Mouse (Mus musculus) c-Kit-positive CD71-positive TER-119-positive erythroid progenitor cells, embryonic 14.5 days (primary cell): Measurements from ENCODE around the gene Pomt2.

ENCODE experiments used
- DNase-seq: peaks from one replicate; pipeline ENCODE4 v3.0.0-alpha.2; 2013; ENCODE audit warnings: low spot score

Gene Pomt2

DNA sequence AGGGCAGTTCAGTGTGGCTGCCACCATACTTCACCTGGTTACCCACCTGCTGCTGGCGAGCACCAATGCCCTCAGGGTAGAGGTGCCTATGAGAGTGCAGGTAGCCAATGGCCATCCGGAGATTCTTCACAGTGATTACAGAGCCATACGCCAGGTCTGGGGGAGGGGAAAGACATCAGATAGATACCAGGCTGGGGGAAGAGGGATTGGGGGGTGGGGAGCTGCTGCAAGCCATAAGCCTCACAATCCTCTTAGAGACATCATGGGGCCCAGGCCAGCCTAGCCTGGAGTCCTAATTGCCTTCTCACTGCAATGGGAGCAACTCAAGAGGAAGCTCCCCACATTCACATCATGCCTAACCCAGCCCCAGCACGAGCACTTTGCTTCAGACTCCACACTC is 20.5 kb downstream of the Pomt2 start:
- DNase-seq = no peak

DNA sequence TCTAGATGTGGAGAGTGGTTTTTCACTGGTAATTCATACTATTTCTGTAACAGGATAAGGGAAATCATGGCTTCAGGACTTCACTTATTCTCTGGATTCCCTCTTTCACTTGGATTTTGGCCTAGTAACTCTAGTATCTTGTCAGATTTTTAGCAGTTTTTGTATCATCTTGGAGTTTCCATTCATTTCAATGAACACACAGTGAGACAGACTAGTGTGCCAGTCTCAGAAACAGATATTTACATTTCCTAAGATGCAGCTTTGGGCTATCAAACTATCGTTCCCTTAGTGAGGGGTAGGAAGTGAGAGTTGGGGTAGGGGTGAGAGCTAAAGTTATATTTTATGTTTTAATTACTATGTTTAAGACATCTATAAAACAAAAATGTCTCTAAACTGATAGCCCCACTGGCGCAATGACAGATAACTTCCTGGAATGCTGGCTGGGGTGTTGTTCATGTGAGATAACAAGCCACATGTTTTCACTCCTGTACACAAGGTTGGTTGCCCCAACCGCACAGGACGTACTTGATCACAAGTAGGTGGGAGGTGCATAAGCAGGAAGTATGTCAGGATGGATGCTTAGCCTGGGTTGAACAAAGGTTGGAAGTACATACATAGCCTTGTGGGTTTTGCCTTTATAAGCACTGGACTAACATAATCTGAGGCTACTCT is 25.7 kb downstream of the Pomt2 start:
- peak; percentile 58 for DNase-seq

DNA sequence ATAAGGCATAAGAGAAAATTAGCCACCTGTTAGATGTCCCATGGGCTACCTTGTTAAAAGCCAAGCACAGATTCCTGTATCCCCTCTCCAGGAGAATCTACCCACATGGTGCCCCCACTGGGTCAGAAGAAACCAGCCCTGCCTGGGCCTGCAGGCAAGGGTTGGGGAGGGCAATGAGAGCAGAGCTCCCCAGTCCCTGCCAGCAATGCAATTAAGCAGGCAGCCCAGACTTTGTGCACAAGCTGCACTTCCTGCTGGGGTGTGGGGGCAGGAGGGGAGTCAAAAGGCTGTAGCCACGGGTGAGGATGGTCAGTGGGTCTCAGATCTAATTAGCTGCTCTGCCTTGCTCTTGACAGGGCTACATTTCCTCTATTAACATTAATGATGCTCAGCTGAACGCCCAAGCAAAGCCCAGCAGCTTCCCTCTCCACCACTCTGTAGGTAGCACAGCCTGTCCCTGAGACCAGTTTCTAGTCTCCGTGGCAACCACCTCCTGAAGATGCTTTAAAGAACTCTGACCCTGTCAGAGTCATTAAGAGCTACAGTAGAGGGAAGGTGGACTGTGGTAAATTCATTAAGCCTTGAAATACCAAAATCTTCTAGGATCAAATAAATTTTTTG is 40.3 kb downstream of the Pomt2 start:
- no peak for DNase-seq

DNA sequence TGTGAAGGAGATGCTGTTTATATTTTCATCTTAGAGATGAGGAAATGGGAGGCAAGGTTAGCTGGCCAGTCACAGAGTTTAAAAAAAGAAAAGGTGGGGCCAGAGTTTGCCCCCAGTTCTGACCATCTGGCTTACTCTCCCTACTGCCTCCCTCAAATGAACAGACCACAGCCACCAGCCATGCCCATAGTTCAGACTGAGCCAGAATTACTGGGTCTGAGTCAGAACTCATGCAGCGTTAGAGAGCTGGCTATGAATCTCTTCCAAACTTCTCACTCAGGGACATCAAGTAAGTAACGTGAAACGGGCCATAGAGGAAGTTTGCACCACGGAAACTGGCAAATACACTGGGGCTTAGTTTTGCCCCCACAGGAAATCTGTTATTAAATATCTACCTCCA is 43.0 kb downstream of the Pomt2 start:
- no peak for DNase-seq

DNA sequence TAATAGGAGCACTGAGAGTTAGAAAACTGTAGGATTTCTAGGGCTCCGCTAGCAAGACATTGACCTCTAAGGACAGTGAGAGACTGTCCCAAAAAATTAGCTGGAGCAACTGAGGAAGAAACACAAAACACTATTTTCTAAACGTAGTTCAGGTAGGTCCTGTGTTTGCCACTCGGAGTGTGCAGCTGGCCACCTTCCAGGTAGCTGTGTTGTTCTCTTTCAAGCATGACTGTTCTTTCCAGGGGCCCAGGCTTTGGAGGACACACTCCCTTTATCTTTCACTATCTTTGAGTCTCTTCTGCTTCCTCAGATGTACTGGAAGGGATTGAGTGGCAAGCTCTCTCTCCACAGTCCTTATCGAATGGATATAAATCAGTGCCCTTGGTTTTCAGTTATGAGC is 44.3 kb downstream of the Pomt2 start:
- no peak for DNase-seq

DNA sequence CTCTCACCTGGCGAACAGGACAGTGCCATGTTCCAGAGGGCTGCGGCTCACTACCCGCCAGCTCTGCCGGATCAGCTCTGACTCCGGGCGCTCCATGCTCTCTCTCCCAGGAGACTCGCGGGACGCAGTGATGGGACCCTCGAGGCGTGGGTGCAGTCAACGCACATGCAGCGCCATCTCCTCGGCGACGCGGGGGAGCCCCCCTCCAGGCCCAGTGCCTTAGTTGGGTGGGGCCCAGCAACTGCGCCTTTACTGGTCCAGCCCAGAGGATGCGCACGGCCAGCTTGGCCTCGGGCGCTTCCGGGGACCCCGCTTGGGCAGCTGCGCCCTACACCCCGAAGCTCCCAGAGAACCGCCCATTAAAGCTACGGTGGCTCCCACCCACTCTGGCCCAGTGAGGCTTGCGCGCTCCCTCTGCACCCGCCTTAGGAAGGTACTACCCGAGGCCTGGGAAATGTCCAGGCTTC is 45.6 kb downstream of the Pomt2 start, which contains the start of gene Ngb:
Gene Ngb (minus strand): TSS at position 375 of the 467 bp plus-strand sequence.
- no peak for DNase-seq

DNA sequence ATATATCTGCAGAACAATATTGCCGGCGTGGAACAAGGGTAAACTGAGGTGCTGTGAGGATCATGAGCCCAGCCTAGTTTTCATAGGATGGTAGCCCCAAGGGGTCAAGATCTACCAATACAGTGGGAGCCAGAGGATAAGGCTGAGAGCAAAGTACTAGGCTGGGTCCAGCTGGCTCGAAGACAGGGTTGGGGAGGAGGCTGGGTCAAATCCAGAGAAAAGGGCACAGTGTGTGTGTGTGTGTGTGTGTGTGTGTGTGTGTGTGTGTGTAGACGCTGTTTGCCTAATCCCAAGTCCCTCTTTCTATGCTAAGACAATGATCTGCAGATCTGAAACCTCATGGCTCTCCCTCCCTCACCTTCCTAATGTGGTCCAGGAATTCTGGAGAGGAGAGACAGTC is 47.4 kb downstream of the Pomt2 start:
- DNase-seq = no peak

DNA sequence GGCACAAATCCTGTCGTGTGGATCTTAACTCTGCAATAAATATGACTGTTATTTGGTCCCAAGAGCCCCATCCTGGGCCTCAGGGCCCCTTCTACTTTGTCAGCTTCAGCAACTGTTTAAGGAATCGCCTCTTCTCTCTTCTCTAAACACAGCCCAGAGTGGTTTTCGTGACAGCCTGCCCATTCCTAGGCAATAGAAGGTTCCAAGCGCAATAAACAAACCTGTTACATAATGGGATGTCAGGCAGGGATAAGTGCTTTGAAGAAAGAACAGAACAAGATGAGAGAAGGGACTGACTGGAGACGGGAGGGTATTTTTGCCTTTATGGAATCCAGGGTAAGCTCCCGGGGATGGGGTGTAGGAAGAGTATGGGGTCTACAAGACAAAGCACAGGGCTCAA is 54.1 kb downstream of the Pomt2 start:
- no peak for DNase-seq

DNA sequence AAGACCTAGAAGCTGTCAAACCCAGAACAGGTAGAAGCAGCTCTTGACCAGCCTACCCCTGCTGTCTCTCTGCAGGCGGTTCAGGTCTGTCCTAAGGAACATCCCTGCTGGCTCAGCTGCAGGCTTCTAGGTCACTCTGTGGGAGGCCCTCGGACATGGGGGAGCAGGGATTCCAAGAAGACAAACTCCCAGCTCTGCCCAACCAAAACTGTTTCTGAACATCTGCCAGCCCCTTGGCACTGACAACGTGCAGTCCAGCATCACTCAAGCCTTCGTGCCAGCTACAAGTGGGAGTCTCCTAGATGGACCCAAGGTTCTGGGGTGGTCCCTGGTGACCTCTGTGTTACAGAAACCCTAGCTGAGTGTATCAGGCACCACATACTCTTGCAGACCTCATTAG is 54.5 kb downstream of the Pomt2 start:
- DNase-seq = no peak

DNA sequence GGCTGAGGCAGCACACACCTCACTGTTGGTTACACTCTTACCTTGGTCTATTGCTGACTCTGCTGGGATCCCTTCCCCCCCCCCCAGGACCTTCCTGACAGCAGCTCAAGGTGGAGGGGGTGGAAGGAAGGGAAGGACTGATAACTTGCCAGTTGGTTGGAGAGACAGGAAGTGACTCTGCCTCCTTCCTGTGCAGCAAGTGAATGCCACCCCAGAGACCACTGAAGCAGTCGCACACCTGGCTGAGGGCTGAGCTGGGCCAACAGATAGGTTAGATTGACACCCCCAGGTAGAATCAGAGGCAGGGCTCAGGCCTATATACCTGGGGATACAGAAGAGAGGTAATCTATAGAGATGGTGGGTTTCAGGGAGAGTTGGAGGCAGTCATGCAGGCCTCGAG is 55.9 kb downstream of the Pomt2 start:
- no peak for DNase-seq

DNA sequence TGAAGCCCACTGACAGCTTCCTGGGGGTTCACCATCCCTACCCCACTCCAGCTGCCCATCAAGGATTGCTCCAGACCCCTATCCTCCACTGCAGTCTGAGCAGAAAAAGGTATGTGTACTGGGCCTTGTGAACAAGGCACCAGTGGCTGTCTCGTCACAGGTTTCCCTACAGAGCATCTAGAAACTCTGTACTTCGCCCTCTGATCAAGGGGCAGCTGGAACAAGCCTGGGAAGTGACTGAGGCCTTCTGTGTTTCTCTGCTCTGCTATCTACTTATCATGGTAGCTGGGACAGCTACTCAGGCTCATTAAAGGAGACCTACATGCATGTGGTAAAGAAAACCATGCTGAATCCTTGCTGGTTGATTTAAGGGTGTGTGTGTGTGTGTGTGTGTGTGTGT is 58.1 kb downstream of the Pomt2 start:
- DNase-seq = no peak

DNA sequence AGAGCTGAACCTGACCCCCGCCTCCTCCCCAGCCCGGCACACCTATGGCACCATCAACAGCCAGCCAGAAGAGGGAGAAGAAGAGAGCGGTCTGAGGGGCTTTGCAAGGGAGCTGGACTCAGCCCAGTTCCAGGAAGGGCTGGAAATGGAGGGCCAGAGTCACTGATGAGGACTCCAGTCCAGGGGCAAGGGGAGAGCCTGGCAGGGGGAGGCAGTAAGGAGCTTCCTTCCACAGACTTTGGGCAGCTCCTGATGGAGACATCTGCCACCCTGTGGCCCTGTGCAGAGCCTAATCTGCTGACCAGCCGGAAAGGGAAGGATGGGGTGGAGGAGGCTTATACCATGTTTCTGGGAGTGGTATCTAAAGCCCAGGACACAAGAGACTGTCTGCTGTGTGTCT is 58.5 kb downstream of the Pomt2 start:
- DNase-seq = no peak

DNA sequence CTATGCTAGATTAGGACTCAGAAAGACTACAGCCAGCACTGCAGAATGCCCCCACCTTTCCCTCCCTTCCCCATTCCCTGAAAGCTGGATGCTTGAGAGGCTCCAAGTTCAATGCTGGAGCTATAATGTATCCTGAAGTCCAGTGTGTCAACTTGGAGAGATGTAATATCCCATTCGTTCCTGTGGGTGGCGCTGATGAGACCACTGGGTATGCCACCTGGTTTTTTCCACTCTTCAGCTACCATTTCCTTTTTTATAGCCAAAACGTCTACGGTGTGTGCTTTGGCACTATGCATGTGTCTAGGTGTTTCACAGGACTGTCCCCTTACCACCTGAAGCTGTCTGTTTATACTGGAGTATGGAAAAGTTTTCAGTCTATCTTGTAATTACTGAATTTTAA is 59.4 kb downstream of the Pomt2 start:
- peak; percentile 15 for DNase-seq

DNA sequence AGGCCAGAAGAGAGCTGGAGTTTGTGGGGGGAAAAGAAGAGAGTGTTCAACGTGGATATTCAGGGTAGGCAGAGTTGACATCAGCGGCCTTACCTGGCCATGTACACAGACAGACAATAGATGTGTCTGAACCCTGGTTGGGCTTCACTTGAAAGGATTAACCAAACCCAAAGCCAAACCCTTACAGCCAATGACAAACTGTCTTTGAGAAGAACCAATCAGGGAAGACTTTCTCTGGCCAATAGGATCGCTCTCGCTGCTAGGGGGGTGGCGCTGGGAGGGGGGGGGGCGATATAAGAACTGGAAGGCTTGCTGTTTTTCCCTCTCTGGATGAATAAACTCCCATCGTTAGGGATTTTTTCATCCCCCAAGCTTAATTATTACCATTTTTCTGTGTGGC is 60.5 kb downstream of the Pomt2 start:
- no peak for DNase-seq

DNA sequence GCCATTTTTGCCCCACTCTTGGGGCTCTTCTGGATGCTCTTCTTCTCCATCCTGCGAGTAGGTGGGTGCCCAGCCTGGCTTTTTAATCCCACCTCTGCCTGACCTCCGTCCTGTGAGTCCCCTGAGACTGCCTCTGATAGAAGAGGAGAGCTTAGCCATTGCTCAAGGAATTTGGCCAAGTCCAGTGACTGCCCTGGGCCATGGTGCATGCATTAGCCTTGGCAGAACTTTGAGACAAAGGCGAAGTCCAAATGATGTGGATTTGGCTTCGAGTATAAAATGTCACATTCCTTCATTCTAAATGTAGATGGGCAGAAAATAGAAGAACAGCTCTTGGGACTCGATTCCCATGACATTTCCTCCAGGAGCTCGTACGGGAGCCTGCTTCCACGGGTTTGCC is 65.0 kb downstream of the Pomt2 start:
- no peak for DNase-seq

DNA sequence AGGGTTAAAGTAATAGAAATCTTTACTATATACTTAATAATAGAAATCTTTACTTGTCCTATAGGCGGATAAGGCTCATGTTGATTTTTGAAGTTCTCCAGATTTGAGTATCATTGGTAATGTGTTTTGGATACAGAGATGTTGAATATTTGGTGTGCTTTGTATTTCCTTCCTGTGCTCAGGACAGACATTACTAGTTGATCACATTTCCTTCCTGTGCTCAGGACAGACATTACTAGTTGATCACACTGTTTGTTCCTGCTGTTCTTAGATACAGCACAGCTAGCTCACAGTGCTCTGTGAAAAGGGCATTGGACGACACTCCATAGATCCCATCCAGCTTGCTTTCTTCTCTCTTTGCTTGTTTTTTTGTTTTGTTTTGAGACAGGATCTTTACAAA is 71.2 kb downstream of the Pomt2 start:
- no peak for DNase-seq

DNA sequence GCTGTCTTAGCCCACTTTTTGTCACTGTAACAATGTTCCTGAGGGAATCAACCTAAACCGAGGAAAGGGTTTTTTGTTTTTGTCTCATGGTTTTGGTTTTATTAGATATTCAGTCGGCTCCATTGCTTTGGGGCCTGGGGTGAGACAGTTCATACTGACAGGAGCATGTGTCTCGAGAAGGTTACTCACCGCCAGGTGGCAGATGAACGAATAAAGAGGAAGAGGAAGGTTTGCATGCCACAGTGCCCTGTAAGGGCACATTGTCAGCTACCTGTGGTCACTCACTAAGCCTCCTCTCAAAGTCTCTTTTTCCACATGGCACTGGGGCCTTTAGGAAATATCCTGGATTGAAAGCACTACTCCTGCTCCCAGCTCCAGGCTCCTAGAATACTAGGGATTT is 77.2 kb downstream of the Pomt2 start:
- no peak for DNase-seq

DNA sequence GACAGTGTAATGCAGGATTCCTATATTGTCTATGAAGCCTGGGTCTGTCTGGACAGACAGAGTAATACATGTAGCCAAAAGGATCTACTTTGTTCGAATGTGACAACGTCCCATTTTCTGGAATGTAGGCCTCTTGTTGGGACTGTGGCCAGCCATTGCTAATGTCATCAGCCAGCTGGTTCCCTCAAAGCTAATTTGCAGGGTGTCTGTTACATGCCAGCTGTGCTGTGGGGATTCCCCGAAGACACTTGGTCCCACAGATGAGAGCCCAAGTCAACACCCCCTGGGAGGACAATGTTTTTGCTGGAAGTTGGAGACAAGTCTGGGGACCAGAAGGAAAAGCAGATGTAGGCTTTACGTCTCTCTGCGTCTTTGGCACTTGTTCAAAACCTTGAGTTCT is 81.3 kb downstream of the Pomt2 start:
- DNase-seq = no peak

DNA sequence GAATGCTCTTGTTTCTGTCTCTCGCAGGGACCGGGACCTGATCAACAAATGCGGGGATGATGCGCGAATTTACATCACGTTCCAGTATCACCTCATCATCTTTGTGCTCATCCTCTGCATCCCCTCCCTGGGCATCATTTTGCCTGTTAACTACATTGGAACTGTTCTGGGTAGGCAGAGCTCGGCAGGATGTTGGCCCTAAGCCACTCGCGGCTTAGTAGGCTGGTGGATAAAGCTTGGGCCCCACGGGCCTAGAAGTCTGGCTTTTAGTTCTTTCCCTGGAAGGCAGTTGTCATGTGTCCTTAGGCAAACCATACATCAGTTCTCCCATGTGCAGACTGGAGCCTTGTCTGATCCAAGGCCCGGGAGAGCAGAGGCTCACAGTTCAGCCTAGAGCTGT is 82.3 kb downstream of the Pomt2 start:
- DNase-seq = no peak

DNA sequence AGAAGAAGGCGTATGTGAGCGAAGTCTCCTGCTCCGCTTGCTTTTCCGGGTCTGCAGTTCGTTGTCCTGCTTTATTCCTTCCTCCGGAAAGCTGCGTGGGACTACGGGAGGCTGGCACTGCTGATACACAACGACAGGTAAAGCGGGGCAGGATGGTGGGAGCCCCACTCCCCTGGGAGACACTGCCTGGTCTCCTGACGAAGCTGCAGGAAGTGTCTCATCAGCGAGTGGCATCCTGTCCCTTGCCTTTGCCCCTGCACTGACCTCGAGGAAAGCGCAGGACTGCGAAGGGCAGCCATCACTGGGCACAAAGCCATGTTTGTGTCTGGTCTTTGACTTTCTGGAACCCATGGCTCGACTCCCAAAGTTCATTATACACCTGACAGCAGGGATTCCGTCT is 90.7 kb downstream of the Pomt2 start:
- no peak for DNase-seq
